Mouse (Mus musculus) hindbrain, embryonic 13.5 days (tissue): ENCODE measurements around the gene Fbxo27. TPM values are rescaled to one million over a fixed set of nuclear protein-coding genes. Genes with fewer than 3 reads are reported as not detected.

Source experiments
- ATAC-seq: fragments of 200-750 bp; cut with Nextera tagmentation; 2 replicates; pipeline ENCODE4 v1.8.0; 2017; ENCODE audit warnings: moderate TSS enrichment; ENCODE audit not compliant: low FRiP score
- H3K27ac ChIP-seq: fragments of 300-500 bp; sonication (generic); 2 replicates; pipeline ENCODE4 v1.5.1; 2015; ENCODE audit warnings: inconsistent platforms, mild to moderate bottlenecking, moderate library complexity
- H3K27me3 ChIP-seq: fragments of 300-500 bp; sonication (generic); 2 replicates; pipeline ENCODE4 v1.6.1; 2015; ENCODE audit warnings: mild to moderate bottlenecking, inconsistent platforms
- H3K36me3 ChIP-seq: fragments of 300-500 bp; sonication (generic); 2 replicates; pipeline ENCODE4 v1.6.1; 2015; ENCODE audit warnings: mild to moderate bottlenecking, inconsistent platforms
- H3K4me1 ChIP-seq: fragments of 300-500 bp; sonication (generic); replicated peaks from 2 replicates; pipeline ENCODE4 v1.6.1; 2015; ENCODE audit warnings: inconsistent platforms
- H3K4me2 ChIP-seq: fragments of 300-500 bp; sonication (generic); 2 replicates; pipeline ENCODE4 v1.6.1; 2015; ENCODE audit warnings: inconsistent platforms, mild to moderate bottlenecking, moderate library complexity
- H3K4me3 ChIP-seq: fragments of 300-500 bp; sonication (generic); 2 replicates; pipeline ENCODE4 v1.5.1; 2015; ENCODE audit warnings: mild to moderate bottlenecking, inconsistent platforms
- H3K9ac ChIP-seq: fragments of 300-500 bp; sonication (generic); 2 replicates; pipeline ENCODE4 v1.6.1; 2015; ENCODE audit warnings: mild to moderate bottlenecking, inconsistent platforms
- H3K9me3 ChIP-seq: fragments of 300-500 bp; sonication (generic); 2 replicates; pipeline ENCODE4 v1.6.1; 2016; ENCODE audit warnings: inconsistent platforms
- WGBS: fragments of 180-500 bp; shearing (Covaris S2); methylation state at CpG from one replicate; pipeline ENCODE4 v1.1.7; 2015; 5-methylcytosine and 5-hydroxymethylcytosine counted together
- polyA plus RNA-seq: library from polyadenylated mRNA; unstranded; fragments of >200 nt; fragmentation: Nextera tagmentation; extraction: Ambion mirVana; gene quantifications from 2 replicates; pipeline ENCODE4 v1.2.1, GENCODE M21; 2015

Gene Fbxo27
- polyA plus RNA-seq, 1 experiment from 2014 or later, result 7.0 TPM

GRCm38 (mm10) chr7:28732341-28733142 is 39.9 kb downstream of the Fbxo27 start:
- Histone ChIP-seq H3K4me3 (peak overlapping the region; percentile 45), H3K27me3 (peaks cover 27% of the 10 kb centered on the region), H3K36me3 (peaks cover 14% of the 10 kb centered on the region), H3K9ac (peak overlapping the region; percentile 70), H3K9me3 (peaks cover 6% of the 10 kb centered on the region; the same call in 1 of the 2 replicates), H3K4me1 (peaks cover 22% of the 10 kb centered on the region), H3K4me2 (peak overlapping the region; percentile 62), H3K27ac (no peak overlapping the region)
- 3% methylated on average over 58 of the region's 58 CpGs for WGBS
- ATAC-seq, result peak; percentile 70

DNA sequence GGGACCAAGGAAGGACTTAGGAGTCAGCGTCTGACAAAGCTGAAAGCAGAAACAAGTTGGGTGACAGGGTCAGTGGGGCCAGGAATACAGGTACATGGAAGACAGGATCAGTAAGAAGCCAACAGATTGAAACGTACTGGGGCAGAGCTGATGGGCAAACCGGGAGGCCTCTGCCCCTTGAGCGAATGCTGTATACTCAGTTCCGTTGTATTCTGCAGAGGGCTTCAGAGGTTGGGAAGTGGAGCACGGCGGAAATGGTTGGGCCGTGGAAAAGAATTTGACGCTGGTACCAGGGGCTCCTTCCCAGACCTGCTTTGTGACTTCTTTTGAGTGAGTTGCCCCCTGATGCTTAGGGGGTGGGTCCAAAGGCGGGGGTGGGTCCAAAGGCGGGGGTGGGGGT is 40.6 kb downstream of the Fbxo27 start:
- Histone ChIP-seq H3K27me3 (peaks cover 27% of the 10 kb centered on the region), H3K36me3 (peaks cover 19% of the 10 kb centered on the region), H3K9me3 (peaks cover 6% of the 10 kb centered on the region; the same call in 1 of the 2 replicates), H3K9ac (peak overlapping the region; percentile 70; the same call in 1 of the 2 replicates), H3K4me3 (peak overlapping the region; percentile 45), H3K4me2 (peak overlapping the region; percentile 62), H3K27ac (no peak overlapping the region), H3K4me1 (peaks cover 15% of the 10 kb centered on the region)
- ATAC-seq, result no peak; the same call in none of the 2 replicates
- 10% methylated on average over 11 of the region's 11 CpGs for WGBS

- H3K9ac ChIP-seq, result no peak overlapping the region
- peaks cover 37% of the 10 kb centered on the region for H3K36me3 ChIP-seq
- peaks cover 27% of the 10 kb centered on the region for H3K27me3 ChIP-seq
- H3K4me3 ChIP-seq, result no peak overlapping the region
- H3K27ac ChIP-seq, result no peak overlapping the region
- H3K9me3 ChIP-seq, result peaks cover 6% of the 10 kb centered on the region; the same call in 1 of the 2 replicates
- H3K4me1 ChIP-seq, result peaks cover 12% of the 10 kb centered on the region
- H3K4me2 ChIP-seq, result no peak overlapping the region
- 82% methylated on average over 6 of the region's 6 CpGs for WGBS
- ATAC-seq, result no peak
Measured at GRCm38 (mm10) chr7:28735701-28736100, 43.1 kb downstream of the Fbxo27 start.

GRCm38 (mm10) chr7:28739829-28740228 is 47.2 kb downstream of the Fbxo27 start:
- no peak overlapping the region for H3K27ac ChIP-seq
- H3K27me3 ChIP-seq, result no peaks in the 10 kb centered on the region
- H3K9ac ChIP-seq, result no peak overlapping the region
- WGBS, result 95% methylated on average over 21 of the region's 21 CpGs
- H3K4me1 ChIP-seq, result peaks cover 15% of the 10 kb centered on the region
- H3K4me2 ChIP-seq, result no peak overlapping the region
- peaks cover 38% of the 10 kb centered on the region for H3K36me3 ChIP-seq
- no peaks in the 10 kb centered on the region for H3K9me3 ChIP-seq
- no peak for ATAC-seq
- H3K4me3 ChIP-seq, result no peak overlapping the region

- H3K4me1 ChIP-seq, result peaks cover 15% of the 10 kb centered on the region
- no peaks in the 10 kb centered on the region for H3K27me3 ChIP-seq
- peaks cover 48% of the 10 kb centered on the region for H3K36me3 ChIP-seq
- H3K9ac ChIP-seq, result peak overlapping the region; percentile 91
- H3K9me3 ChIP-seq, result no peaks in the 10 kb centered on the region
- peak overlapping the region; percentile 80 for H3K27ac ChIP-seq
- 40% methylated on average over 9 of the region's 9 CpGs for WGBS
- H3K4me2 ChIP-seq, result peak overlapping the region; percentile 93
- peak overlapping the region; percentile 68 for H3K4me3 ChIP-seq
- no peak for ATAC-seq
Measured at GRCm38 (mm10) chr7:28740949-28741348, 48.3 kb downstream of the Fbxo27 start.

DNA sequence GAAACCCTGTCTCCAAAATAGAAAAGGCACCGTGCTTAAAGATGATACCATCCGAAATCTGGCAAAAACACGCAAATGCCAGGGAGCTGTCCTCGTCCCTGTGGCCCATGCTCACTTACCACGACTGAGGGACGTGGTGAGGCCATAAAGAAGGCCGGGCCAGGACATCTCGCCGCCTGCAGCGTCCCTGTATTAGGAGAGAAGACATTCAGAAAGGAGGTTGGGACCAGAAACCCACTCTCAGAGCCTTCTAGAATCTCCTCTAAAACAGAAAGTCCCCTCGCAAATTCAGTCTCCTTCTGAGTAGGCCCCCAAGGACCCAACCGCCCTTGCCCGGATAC is 48.7 kb downstream of the Fbxo27 start:
- H3K27me3 ChIP-seq, result no peaks in the 10 kb centered on the region
- peak overlapping the region; percentile 91 for H3K9ac ChIP-seq
- peak overlapping the region; percentile 80 for H3K27ac ChIP-seq
- peaks cover 15% of the 10 kb centered on the region for H3K4me1 ChIP-seq
- H3K9me3 ChIP-seq, result no peaks in the 10 kb centered on the region
- H3K4me3 ChIP-seq, result peak overlapping the region; percentile 68
- H3K36me3 ChIP-seq, result peaks cover 50% of the 10 kb centered on the region
- WGBS, result under 1% methylated on average over 13 of the region's 13 CpGs
- peak overlapping the region; percentile 93 for H3K4me2 ChIP-seq
- ATAC-seq, result peak; percentile 34

- Histone ChIP-seq H3K36me3 (peaks cover 47% of the 10 kb centered on the region), H3K27ac (peak within 1 kb of the TSS; percentile 87), H3K9ac (peak within 1 kb of the TSS; percentile 91), H3K4me1 (peaks cover 15% of the 10 kb centered on the region), H3K27me3 (no peaks in the 10 kb centered on the region), H3K4me3 (peak within 1 kb of the TSS; percentile 68), H3K9me3 (no peaks in the 10 kb centered on the region), H3K4me2 (peak within 1 kb of the TSS; percentile 93)
- under 1% methylated on average over 39 of the region's 39 CpGs for WGBS
- peak; percentile 99 for ATAC-seq
Measured at GRCm38 (mm10) chr7:28741709-28742438, 49.2 kb downstream of the Fbxo27 start, which contains the start of the genes Mrps12 and Sars2. Gene Mrps12 (minus strand): TSS chr7:28741820. Gene Sars2 (plus strand): TSS chr7:28741992.

Other genes with a start within 250 kb of the Fbxo27 start
- gene Lrfn1, start 240.9 kb upstream of the Fbxo27 start, polyA plus RNA-seq, result 11.3 and 11.8 TPM in 2 replicates
- not detected in 2 replicates for gene Ifnl2, start 182.4 kb upstream of the Fbxo27 start, polyA plus RNA-seq
- gene Ifnl3, start 170.0 kb upstream of the Fbxo27 start, polyA plus RNA-seq, result not detected in 2 replicates
- not detected in 2 replicates for gene Sycn, start 152.0 kb upstream of the Fbxo27 start, polyA plus RNA-seq
- 0.13 TPM in 1 of 2 replicates, not detected in the other for gene Nccrp1, start 145.6 kb upstream of the Fbxo27 start, polyA plus RNA-seq
- 20.7 and 21.6 TPM in 2 replicates for gene Samd4b, start 94.7 kb upstream of the Fbxo27 start, polyA plus RNA-seq
- gene Pak4, start 94.7 kb upstream of the Fbxo27 start, polyA plus RNA-seq, result 21.5 and 22.1 TPM in 2 replicates
- gene Acp7, start 61.5 kb upstream of the Fbxo27 start, polyA plus RNA-seq, result not detected in 2 replicates
- gene Fbxo17, start 24.0 kb downstream of the Fbxo27 start, polyA plus RNA-seq, result 3.1 and 3.4 TPM in 2 replicates
- gene Mrps12, start 49.0 kb downstream of the Fbxo27 start, polyA plus RNA-seq, result 108 and 114 TPM in 2 replicates
- 20.6 and 22.6 TPM in 2 replicates for gene Sars2, start 49.1 kb downstream of the Fbxo27 start, polyA plus RNA-seq
- 3.1 and 3.6 TPM in 2 replicates for gene Ccer2, start 63.3 kb downstream of the Fbxo27 start, polyA plus RNA-seq
- gene Sirt2, start 73.9 kb downstream of the Fbxo27 start, polyA plus RNA-seq, result 105 and 111 TPM in 2 replicates
- gene Nfkbib, start 74.7 kb downstream of the Fbxo27 start, polyA plus RNA-seq, result 58.6 and 59.5 TPM in 2 replicates
- gene Rinl, start 96.1 kb downstream of the Fbxo27 start, polyA plus RNA-seq, result 2.7 and 2.8 TPM in 2 replicates
- 200 and 202 TPM in 2 replicates for gene Hnrnpl, start 115.7 kb downstream of the Fbxo27 start, polyA plus RNA-seq
- 81.8 and 87.5 TPM in 2 replicates for gene Ech1, start 132.4 kb downstream of the Fbxo27 start, polyA plus RNA-seq
- 5.6 and 6.3 TPM in 2 replicates for gene Lgals4, start 141.0 kb downstream of the Fbxo27 start, polyA plus RNA-seq
- 6.4 and 7.4 TPM in 2 replicates for gene Lgals7, start 171.0 kb downstream of the Fbxo27 start, polyA plus RNA-seq
- 0.38 and 0.43 TPM in 2 replicates for gene Capn12, start 188.6 kb downstream of the Fbxo27 start, polyA plus RNA-seq